Mouse (Mus musculus): ENCODE results near the gene Coro2a.

DNA sequence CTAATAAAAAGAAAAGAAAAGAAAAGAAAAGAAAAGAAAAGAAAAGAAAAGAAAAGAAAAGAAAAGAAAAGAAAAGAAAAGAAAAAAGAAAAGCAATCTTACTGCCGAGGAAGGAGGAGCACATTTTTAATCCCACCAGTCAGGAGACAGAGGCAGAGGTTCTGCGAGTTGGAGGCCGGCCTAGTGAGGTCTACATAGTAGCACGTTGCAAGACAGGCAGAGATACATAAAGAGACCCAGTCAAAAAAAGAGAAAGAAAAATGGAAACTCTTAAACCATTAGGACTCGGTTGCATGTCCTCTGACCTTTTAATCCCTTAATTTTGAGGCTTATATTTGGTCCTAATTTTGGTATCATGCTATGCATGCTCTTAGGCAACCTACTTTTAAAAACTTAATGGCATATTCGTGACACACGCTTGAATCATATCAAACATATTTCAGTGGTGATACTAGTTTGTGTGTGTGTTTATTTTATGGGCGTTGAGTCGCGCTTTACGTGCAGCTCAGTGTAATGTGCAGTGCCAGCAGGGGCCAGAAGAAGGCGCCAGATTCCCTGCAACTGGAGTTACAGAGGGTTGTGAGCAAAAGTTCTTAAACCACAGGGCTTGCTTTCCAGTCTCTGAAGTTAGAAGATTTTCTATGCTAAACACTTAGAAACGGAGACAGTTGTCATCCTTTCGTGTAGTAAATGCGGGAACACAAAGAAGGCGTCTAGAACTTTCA lies 94.1 kb downstream of the Coro2a start:
- TF ChIP-seq POLR2A (IDR thresholded peaks at IDR 0.05; ENCODE audit: low read depth, low read length) (no peak), CTCF (conservative IDR thresholded peaks at IDR 0.05; ENCODE audit: insufficient read depth, insufficient read length, low read depth, low read length) (peak; percentile 80)
